Mouse (Mus musculus) myocyte (in vitro differentiated cells): ENCODE results near the gene Zfp692.

ENCODE experiments used
- CEBPB ChIP-seq: IDR thresholded peaks from 2 replicates; pipeline ENCODE4 v1.6.1; 2011; ENCODE audit warnings: mild to moderate bottlenecking, moderate library complexity; ENCODE audit not compliant: poor library complexity, insufficient read depth, severe bottlenecking
- E2F4 ChIP-seq: IDR thresholded peaks from one replicate; pipeline ENCODE4 v1.6.1; 2011; ENCODE audit warnings: mild to moderate bottlenecking, control low read depth, moderate library complexity; ENCODE audit not compliant: insufficient read depth
- MAX ChIP-seq: IDR thresholded peaks from one replicate; pipeline ENCODE4 v1.6.1; 2011; ENCODE audit warnings: low read depth, mild to moderate bottlenecking, control low read depth
- MYOD1 ChIP-seq, 3 experiments: IDR thresholded peaks; one replicate each; pipeline ENCODE4 v1.6.1; 2011; ENCODE audit warnings: control low read depth in 2 of 3, low read depth in 2 of 3, mild to moderate bottlenecking in 2 of 3, moderate library complexity in 1 of 3; ENCODE audit not compliant: insufficient read length in 2 of 3, control insufficient read depth in 1 of 3
- MYOG ChIP-seq, 3 experiments: IDR thresholded peaks; one replicate each; pipeline ENCODE4 v1.6.1; 2011; ENCODE audit warnings: control low read depth in 2 of 3, low read depth in 2 of 3, mild to moderate bottlenecking in 2 of 3; ENCODE audit not compliant: insufficient read length in 2 of 3, control insufficient read depth in 1 of 3, insufficient read depth in 1 of 3
- POLR2A ChIP-seq: IDR thresholded peaks from one replicate; pipeline ENCODE4 v1.6.1; 2011; ENCODE audit warnings: low read depth, mild to moderate bottlenecking, control low read depth, moderate library complexity; ENCODE audit not compliant: insufficient read length
- POLR2AphosphoS2 ChIP-seq: IDR thresholded peaks from one replicate; pipeline ENCODE4 v1.6.1; 2011; ENCODE audit warnings: low read depth, control low read depth; ENCODE audit not compliant: insufficient read length
- REST ChIP-seq: IDR thresholded peaks from one replicate; pipeline ENCODE4 v1.6.1; 2011; ENCODE audit warnings: mild to moderate bottlenecking, control low read depth, moderate library complexity; ENCODE audit not compliant: insufficient read depth, insufficient read length
- SRF ChIP-seq: IDR thresholded peaks from one replicate; pipeline ENCODE4 v1.6.1; 2011; ENCODE audit warnings: low read depth; ENCODE audit not compliant: control insufficient read depth, insufficient read length
- TCF12 ChIP-seq: IDR thresholded peaks from one replicate; pipeline ENCODE4 v1.6.1; 2011; ENCODE audit warnings: mild to moderate bottlenecking, control low read depth; ENCODE audit not compliant: poor library complexity, insufficient read depth, severe bottlenecking
- USF1 ChIP-seq: IDR thresholded peaks from one replicate; pipeline ENCODE4 v1.6.1; 2011; ENCODE audit warnings: low read depth, mild to moderate bottlenecking, control low read depth, moderate library complexity

DNA sequence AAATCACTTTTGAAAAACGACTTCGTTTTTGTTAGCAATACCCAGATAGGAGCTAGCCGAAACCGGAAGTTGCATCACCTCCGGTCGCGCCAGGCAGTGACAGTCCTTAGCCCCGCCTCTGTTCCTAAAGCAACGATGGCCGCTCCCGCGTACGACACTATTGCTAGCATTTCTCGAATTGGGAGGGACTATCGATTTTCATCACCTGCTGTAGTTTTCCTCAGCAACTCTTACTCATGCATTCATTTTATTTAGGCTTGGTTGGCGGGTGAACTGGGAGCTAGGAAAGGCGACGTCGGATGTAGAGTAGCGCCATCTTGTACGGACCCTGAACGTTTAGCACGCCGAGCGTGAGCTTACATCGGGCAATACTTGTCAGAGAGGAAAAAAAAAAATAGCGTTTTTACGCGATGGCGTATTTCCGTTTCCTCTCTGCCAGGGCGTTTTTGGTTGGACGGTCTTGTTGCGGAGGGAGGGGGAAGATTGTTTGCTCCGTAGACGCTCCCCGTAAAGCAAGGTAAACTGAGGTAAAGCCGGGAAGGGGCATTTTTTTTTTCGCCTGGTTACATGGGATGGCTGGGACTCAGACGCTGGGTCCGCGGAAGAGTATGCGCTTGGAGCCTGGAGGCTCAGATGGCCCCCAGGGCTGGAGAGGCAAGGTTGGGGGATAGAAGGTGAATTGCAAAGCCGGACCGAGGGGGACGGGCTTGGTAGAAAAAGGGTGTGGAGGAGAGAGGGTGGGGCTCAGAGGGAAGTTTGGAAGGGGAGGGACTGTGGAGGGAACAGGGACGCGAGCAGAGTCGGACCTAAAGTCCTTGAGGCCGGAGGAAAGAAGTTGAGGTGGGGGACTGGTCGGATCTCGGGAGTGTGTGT is 23.6 kb downstream of the Zfp692 start, which contains the start of the genes Zfp672 and Sh3bp5l:
- TF ChIP-seq POLR2A (peak; percentile 44), E2F4 (no peak), TCF12 (no peak), USF1 (no peak), MYOG (IDR thresholded peaks at IDR 0.05; ENCODE audit: control insufficient read depth in 1 of 3, insufficient read depth in 1 of 3, insufficient read length in 2 of 3, low read depth in 2 of 3) (no peak), POLR2AphosphoS2 (no peak), MAX (no peak), MYOD1 (IDR thresholded peaks at IDR 0.05; ENCODE audit: control insufficient read depth in 1 of 3, insufficient read length in 2 of 3, low read depth in 2 of 3) (no peak), SRF (no peak), CEBPB (peak; percentile 84), REST (no peak)
